Mouse (Mus musculus) ES-Bruce4 (cell line): ENCODE measurements around the gene Lbp. TPM values are rescaled to one million over a fixed set of nuclear protein-coding genes. Genes with fewer than 3 reads are reported as not detected.

Source experiments
- H3K27ac ChIP-seq: 2 replicates; pipeline ENCODE4 v1.5.1; 2012; ENCODE audit warnings: low read length, inconsistent platforms; ENCODE audit not compliant: insufficient read depth
- H3K27me3 ChIP-seq: 2 replicates; pipeline ENCODE4 v1.6.1; 2012; ENCODE audit warnings: mild to moderate bottlenecking, low read length, inconsistent platforms; ENCODE audit not compliant: control insufficient read depth, poor library complexity, insufficient read depth, severe bottlenecking
- H3K36me3 ChIP-seq: 2 replicates; pipeline ENCODE4 v1.6.1; 2012; ENCODE audit warnings: inconsistent platforms, mild to moderate bottlenecking, low read length, moderate library complexity; ENCODE audit not compliant: control insufficient read depth, poor library complexity, insufficient read depth, severe bottlenecking
- H3K4me1 ChIP-seq: one replicate; pipeline ENCODE4 v1.8.1; 2011; ENCODE audit warnings: low read length; ENCODE audit not compliant: control insufficient read depth, insufficient read depth
- H3K4me3 ChIP-seq: 2 replicates; pipeline ENCODE4 v1.5.1; 2011; ENCODE audit warnings: low read depth, mild to moderate bottlenecking, low read length
- H3K9ac ChIP-seq: 2 replicates; pipeline ENCODE4 v1.6.1; 2012; ENCODE audit warnings: low read depth, mild to moderate bottlenecking, inconsistent platforms; ENCODE audit not compliant: poor library complexity, severe bottlenecking
- H3K9me3 ChIP-seq: replicated peaks from 2 replicates; pipeline ENCODE4 v1.6.1; 2012; ENCODE audit warnings: mild to moderate bottlenecking, low read length, inconsistent platforms; ENCODE audit not compliant: control insufficient read depth, poor library complexity, insufficient read depth, severe bottlenecking
- CTCF ChIP-seq: IDR thresholded peaks from one replicate; pipeline ENCODE4 v1.8.1; 2011; ENCODE audit warnings: low read depth, low read length
- EP300 ChIP-seq: IDR thresholded peaks from 2 replicates; pipeline ENCODE4 v1.6.1; 2011; ENCODE audit warnings: low read depth, low read length; ENCODE audit not compliant: insufficient read depth
- POLR2A ChIP-seq: IDR thresholded peaks from one replicate; pipeline ENCODE4 v1.8.1; 2011; ENCODE audit warnings: low read length; ENCODE audit not compliant: insufficient read depth
- polyA plus RNA-seq: library from polyadenylated mRNA; stranded (reverse); fragments of >200 nt; gene quantifications from 2 replicates; pipeline ENCODE4 v1.2.4, GENCODE M21; 2011; ENCODE audit warnings: low read depth; ENCODE audit not compliant: missing spikeins, insufficient read depth, insufficient read length

Lbp gene
- polyA plus RNA-seq, 1 experiment = 0.43 TPM

GRCm38 (mm10) chr2:158346467-158346866, 40.2 kb downstream of the Lbp start:
- Histone ChIP-seq H3K27ac (no peak overlapping the region), H3K4me3 (no peak overlapping the region), H3K9ac (no peak overlapping the region), H3K27me3 (no peaks in the 10 kb centered on the region), H3K36me3 (no peaks in the 10 kb centered on the region), H3K9me3 (no peaks in the 10 kb centered on the region), H3K4me1 (no peaks in the 10 kb centered on the region)
- TF ChIP-seq POLR2A = no peak

DNA sequence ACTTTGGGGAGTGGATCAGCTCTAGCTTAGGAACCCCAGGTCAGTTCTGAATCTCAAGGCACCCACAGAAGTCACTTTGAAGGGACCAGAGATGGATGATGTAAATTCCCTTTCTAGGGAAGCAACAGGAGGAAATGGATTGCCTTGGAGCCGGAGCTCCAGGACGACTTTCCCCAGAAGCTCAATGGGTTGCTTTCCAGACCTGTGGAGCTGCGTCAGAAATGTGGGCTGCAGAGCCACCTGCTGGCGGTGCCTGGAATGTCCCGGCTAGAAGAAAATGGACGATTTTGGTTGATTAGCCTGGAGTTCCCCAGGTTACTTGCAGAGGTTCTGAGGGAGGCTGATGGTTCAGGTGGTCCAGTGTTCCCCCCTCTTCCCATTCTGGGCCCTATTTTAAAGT, 41.6 kb downstream of the Lbp start:
- no peak for TF ChIP-seq EP300
- peak; percentile 91 for TF ChIP-seq CTCF
- no peaks in the 10 kb centered on the region for H3K9me3 ChIP-seq
- H3K36me3 ChIP-seq = no peaks in the 10 kb centered on the region
- no peaks in the 10 kb centered on the region for H3K4me1 ChIP-seq
- H3K4me3 ChIP-seq = no peak overlapping the region
- H3K27me3 ChIP-seq = no peaks in the 10 kb centered on the region
- H3K9ac ChIP-seq = no peak overlapping the region
- no peak overlapping the region for H3K27ac ChIP-seq

- Histone ChIP-seq H3K9me3 (no peaks in the 10 kb centered on the region), H3K27ac (no peak overlapping the region), H3K9ac (no peak overlapping the region), H3K4me3 (no peak overlapping the region), H3K4me1 (no peaks in the 10 kb centered on the region), H3K27me3 (no peaks in the 10 kb centered on the region), H3K36me3 (peaks cover 36% of the 10 kb centered on the region)
- TF ChIP-seq CTCF = no peak
- no peak for TF ChIP-seq EP300
- no peak for TF ChIP-seq POLR2A
Measured at GRCm38 (mm10) chr2:158352801-158353520, 46.7 kb downstream of the Lbp start.

GRCm38 (mm10) chr2:158354348-158355114, 48.2 kb downstream of the Lbp start:
- no peaks in the 10 kb centered on the region for H3K27me3 ChIP-seq
- H3K9me3 ChIP-seq = no peaks in the 10 kb centered on the region
- H3K36me3 ChIP-seq = peaks cover 52% of the 10 kb centered on the region
- H3K27ac ChIP-seq = no peak overlapping the region
- no peaks in the 10 kb centered on the region for H3K4me1 ChIP-seq
- no peak overlapping the region for H3K9ac ChIP-seq
- no peak overlapping the region for H3K4me3 ChIP-seq
- TF ChIP-seq POLR2A (no peak), EP300 (no peak), CTCF (no peak)

DNA sequence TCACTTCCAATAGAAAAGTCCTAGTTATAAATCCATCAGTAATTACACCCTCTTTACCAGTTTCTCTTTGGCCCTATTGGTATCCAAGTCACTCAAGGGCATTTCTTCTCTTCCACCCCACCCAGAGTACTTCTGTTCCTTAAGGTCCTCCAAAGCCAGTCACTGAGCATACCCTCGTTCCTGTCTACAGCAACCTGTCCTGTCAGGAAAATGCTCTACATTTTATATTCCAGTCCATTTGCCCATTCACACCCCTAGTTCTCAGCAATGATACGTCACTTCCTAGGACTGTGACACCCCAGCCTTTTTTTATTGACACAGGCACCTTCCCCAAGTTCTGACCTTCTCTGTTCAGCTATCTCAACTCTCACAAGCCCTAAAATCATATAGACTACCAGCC, 48.9 kb downstream of the Lbp start:
- no peak overlapping the region for H3K4me3 ChIP-seq
- no peaks in the 10 kb centered on the region for H3K27me3 ChIP-seq
- H3K27ac ChIP-seq = peak overlapping the region; percentile 64
- no peak overlapping the region for H3K9ac ChIP-seq
- peaks cover 59% of the 10 kb centered on the region for H3K36me3 ChIP-seq
- H3K9me3 ChIP-seq = no peaks in the 10 kb centered on the region
- no peak for TF ChIP-seq CTCF
- no peak for TF ChIP-seq EP300
- no peak for TF ChIP-seq POLR2A
- H3K4me1 ChIP-seq = no peaks in the 10 kb centered on the region

DNA sequence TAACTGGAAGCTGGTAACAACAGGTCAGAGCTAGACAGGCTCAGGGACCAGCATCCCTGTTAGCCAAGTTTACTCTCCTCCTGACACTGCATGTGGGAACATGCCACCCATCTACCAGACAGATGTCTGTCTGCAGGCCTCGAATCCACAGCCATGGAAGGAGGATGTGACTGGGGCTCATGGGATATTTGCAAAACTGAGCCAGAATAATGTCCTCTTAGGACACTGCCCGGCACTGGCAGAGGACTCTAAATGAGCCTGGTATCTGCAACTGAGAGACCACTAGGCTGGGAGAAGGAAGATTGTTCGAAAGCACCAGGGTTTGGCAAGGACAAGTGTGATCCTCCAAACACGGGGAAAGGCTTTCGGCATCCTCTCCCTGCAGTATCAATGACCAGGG, 49.8 kb downstream of the Lbp start:
- no peak overlapping the region for H3K4me3 ChIP-seq
- H3K27ac ChIP-seq = peak overlapping the region; percentile 64
- H3K36me3 ChIP-seq = peaks cover 64% of the 10 kb centered on the region
- no peaks in the 10 kb centered on the region for H3K4me1 ChIP-seq
- no peaks in the 10 kb centered on the region for H3K27me3 ChIP-seq
- H3K9ac ChIP-seq = no peak overlapping the region
- no peak for TF ChIP-seq POLR2A
- TF ChIP-seq CTCF = no peak
- TF ChIP-seq EP300 = no peak
- H3K9me3 ChIP-seq = no peaks in the 10 kb centered on the region
